Mouse (Mus musculus) left cerebral cortex, postnatal 14 days (tissue): ENCODE results near the gene Rilp. TPM values are rescaled to one million over a fixed set of nuclear protein-coding genes. Genes with fewer than 3 reads are reported as not detected.

Experiments
- DNase-seq, 2 experiments: peaks; one replicate each; pipeline ENCODE4 v3.0.0; 2021 to 2022; ENCODE audit warnings: low spot score in 2 of 2, mixed read lengths in 1 of 2
- intact Hi-C: fragments of 180-260 bp; cut with DNase I; formaldehyde crosslinking; loops from one replicate; pipeline ENCODE4 v1.15.1; 2025
- total RNA-seq, 2 experiments: library from RNA; stranded (reverse); gene quantifications; 2 replicates each; pipeline ENCODE4 v1.2.3; 2021

Rilp gene
- total RNA-seq, 2 experiments from 2014 or later: 2.0 to 2.5 TPM

GRCm38 (mm10) chr11:75530845-75531373 is 21.0 kb downstream of the Rilp start:
- intact Hi-C loops: loop anchor here (1.0 kb wide), 1 partner anchor 42 kb away; no protein-coding TSS in a partner anchor
- no peak for DNase-seq

- peak; percentile 97 to 99 for DNase-seq
- intact Hi-C loops: no loop called here
Observed at GRCm38 (mm10) chr11:75531469-75532242, 21.8 kb downstream of the Rilp start, which contains the start of gene Slc43a2. TSS of gene Slc43a2 (plus strand) at chr11:75531694.

DNA sequence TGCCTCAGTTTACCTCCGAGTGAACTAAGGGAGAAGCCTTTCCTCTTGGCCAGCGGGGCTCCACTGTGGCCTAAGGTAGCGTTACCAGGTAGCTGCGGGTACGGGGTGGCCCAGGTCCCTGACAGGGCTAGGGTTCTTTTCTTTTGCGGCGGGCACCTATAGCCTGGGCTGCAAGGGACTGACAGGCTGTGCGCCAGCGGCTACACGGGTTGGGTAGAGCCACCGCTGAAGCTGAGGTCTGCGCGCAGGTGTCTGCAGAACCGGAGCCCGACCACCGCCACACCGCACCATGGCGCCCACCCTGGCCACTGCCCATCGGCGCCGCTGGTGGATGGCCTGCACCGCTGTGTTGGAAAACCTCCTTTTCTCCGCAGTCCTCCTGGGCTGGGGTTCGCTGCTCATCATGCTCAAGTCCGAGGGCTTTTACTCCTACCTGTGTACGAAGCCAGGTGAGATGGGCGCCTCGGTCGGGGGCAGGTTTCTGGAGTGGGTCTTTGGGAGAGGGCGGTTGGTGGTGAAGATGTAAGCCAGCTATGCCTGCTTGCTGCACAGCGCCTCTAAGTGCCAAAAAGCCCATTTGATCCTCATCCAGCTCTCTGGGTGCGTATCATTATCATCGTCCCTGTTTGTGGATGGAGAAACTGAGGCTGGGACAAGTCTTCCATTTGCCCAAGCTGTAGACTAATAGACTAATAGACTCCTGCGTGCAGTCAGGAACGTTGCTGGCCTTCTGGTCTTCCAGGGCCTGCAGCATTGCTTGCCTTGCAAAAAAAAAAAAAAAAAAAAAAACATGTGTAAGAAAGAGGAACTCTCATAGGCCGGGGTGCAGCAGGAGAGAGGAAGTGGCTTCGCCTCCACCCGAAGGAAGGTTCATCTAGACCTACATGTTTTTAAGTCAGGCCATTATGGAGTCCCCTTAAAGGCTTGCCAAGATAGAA is 22.7 kb downstream of the Rilp start:
- intact Hi-C loops: no loop called here
- DNase-seq: no peak

DNA sequence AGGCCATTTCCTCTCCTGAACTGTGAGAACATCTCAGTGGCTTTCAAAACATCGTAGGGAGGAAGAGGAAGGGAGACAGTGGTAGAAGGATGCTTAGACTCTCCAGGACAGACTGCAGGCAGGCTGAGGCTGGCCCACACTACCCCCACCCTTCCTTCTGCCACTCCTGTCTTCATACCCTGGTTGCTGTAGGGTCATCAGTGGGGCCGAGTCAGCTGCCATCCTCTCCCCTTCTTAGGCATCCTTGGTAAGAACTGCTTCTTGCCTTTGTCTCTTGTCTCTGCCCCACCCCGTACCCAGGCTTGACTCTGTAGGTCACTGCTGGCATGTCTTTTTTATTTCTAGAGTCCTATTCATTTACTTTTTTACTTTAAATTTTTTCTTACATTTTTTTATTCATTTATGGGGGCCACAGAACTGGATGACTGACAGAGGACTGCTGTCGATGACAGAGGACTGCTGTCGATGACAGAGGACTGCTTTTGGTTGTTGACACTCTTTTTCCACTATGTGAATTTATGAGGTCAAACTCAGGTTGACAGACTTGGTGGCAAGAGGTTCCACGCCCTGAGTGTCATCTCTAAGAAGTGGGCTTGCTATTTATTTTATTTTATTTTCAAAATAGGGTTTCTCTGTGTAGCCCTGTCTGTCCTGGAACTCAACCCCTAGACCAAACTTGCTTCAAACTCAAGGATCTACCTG is 23.6 kb downstream of the Rilp start:
- intact Hi-C loops: no loop called here
- DNase-seq: no peak

DNA sequence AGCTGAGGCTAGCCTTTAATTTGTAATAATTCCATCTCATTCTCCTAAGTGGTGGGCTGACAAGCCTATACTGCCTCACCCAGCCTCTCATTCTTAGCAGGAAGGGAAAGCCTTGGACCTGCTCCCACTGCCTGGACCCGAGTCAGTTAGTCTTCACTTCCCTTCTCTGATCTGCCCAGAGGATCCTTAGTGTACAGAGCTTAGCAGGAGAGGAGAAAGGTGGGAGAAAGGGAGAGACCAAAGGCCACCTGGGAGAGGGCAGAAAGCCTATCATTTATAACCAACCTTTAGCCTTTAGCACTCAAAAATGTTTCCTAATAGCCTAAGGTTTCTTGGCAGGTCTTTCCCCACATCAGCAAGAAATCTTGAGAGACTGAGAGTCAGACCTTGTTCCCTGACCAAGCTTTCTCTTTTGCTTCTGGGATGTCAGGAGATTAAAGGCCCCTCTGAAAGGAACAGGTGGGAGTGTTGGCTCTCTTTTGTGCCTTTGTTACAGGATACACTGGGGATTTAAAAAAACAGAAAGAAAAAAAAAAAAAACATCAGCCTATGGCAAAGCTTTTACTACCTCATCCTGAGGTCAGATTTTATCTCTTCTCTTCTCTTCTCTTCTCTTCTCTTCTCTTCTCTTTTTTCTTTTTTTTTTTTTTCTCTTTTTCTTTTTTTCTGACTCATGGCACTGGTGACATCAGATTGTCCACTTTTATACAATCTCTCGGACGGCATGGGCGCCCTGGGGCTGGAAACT is 24.6 kb downstream of the Rilp start:
- intact Hi-C loops: no loop called here
- no peak for DNase-seq

DNA sequence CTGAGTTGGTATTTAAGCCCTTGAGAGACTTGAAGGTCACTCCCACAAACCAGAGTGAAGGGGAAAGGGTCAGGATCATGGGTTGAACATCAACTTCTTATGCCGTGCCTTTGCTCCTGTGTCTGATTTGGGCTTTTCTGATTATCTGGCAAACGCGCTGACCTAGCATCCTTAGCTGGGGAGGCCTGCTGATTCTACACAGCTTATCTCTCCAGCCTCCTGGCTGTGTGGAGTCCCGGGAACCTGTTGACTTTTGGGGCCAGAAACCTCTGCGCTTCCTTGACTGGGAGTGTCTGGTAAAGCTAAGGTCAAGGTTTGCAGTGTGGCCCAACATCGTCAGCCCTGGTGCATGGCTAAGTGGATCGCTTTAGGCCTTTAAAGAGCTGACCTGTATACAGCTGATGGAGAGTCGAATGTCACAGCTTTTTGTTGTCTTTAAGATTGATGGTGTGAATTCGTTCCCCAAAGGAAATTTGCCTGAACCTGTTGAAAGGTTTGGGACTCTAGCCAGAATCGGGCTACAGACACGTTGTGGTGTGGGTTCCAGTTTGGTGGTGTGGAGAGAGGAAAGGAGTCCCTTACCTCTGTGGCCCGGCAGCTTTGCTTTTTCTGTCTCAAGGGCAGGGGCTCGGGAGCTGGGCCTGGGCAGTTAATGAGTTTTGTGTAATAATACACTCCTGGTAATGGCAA is 25.4 kb downstream of the Rilp start:
- no peak for DNase-seq
- intact Hi-C loops: no loop called here

- no peak for DNase-seq
- intact Hi-C loops: no loop called here
Observed at GRCm38 (mm10) chr11:75536255-75537024, 26.5 kb downstream of the Rilp start.

GRCm38 (mm10) chr11:75537025-75537414 is 27.1 kb downstream of the Rilp start:
- intact Hi-C loops: no loop called here
- DNase-seq: no peak

DNA sequence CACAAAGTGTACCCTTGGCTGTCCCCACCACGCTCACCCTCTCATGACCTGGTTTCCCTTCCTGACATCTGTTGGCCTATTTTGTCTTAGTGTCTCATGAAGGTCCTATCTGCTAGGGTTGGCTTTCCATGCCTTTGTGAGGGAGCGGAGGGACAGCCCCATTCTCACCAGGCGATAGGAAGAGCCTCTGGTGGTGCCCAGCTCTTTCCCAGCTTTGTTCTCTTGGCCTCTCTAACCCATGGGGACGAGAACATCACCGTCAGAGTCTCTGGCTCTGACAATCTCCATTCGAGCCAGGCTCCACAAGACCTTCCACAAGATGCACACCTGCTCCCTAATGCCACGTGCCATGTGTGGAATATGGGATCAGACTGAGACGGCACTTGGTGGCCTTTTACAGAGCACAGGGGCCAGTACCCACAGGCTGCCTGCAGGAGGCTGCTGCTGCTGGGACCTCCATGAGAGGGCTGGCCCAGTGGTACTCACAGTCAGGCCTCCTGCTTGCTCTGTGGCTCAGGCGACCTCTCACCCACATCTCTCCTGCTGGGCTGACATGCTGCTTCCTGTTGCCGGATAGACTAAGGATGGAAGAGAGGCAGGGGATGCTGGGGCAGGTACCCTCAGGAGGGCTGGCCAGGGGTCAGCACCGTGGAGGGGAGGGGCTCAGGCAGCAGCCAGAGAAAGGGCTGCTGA is 27.7 kb downstream of the Rilp start:
- no peak for DNase-seq
- intact Hi-C loops: no loop called here

- intact Hi-C loops: no loop called here
- no peak for DNase-seq
Observed at GRCm38 (mm10) chr11:75538184-75538969, 28.5 kb downstream of the Rilp start.

GRCm38 (mm10) chr11:75538970-75539299 is 29.0 kb downstream of the Rilp start:
- intact Hi-C loops: no loop called here
- DNase-seq: no peak

DNA sequence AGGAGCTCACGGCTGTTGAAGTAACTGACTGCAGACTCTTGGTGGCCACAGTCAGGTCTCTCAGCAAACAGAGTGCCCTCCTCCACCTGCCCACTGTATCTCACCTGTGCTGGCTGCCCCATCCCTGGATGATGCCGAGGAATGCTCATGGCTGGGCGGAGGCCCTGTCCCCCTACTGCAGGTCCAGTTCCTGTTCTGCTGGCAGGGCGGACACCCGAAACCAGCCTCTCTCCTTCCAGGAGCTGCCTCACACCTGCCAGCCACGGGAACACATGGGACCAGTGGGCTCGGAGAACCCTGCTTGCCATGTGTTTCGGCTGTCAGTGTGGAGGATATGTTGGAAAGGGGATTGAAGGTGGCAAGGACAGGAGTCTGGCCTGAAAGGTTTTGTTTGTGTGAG is 30.3 kb downstream of the Rilp start:
- intact Hi-C loops: no loop called here
- no peak for DNase-seq

DNA sequence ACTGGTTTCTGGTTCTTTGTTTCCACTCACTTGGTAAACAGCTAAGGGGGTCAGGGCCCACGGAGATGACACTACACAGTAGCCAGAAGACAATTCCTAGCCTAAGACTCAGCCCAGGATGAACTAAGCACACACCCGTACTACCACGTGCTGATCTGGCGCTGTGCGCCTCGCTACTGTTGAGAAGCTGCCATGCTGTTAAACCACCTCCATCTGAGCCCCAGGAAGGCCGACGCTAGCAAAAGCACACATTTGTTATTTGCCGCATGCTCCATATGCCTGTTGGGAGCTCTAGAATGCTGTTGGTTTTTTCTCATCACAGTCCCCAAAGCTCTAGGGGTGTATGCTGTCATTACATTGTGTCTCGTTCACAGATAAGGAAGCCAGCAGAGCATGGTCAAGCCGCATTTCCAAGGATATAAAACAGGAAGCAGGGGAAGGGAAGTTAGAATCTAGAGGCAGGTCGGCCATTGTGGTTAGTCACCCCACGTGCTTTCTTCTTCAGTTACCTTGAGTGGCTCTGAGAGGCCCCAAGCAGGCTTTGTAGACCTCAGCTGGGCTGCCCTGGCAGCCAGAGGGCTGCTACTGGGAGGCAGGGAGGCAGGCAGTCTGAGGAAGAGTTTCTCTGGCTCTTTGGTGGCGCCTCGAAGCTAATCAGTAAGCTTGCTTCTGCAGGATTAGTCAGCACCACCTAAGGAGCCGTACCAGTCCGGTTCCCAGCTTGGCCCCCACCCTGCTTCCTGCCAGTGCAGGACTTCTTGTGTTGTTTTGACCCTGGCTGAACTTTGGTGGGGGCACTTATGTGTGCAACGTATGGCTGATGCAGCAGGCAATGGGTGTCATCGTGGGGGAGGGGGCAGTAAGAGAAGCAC is 31.1 kb downstream of the Rilp start:
- intact Hi-C loops: no loop called here
- peak; percentile 38 to 47 for DNase-seq

DNA sequence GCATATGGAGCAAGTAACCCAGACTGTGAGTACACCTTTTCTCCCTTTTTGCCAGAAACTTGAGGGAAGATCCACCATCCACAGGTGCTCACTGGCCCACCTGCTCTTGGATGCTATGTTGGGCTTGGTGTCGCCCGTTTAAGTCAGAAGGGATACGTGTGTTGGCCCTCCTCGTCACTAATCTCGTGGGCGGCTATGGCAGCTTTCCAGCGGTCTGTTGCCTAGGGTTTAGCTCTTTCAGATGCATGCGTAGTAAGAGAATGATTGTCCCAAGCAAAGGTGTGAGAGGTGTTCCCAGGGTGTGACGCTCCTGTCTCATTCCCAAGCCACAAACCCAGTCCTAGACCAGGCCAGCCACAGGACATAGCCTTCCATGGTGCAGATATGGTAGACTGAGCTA is 34.8 kb downstream of the Rilp start:
- intact Hi-C loops: no loop called here
- no peak for DNase-seq

- DNase-seq: no peak
- intact Hi-C loops: no loop called here
Observed at GRCm38 (mm10) chr11:75546057-75546456, 36.2 kb downstream of the Rilp start.
